Mouse (Mus musculus) kidney, adult 8-10 months (tissue): ENCODE measurements at regions not wholly inside any gene's neighbourhood (a gene's known extent, or its start where the extent isn't known, plus 50 kb on each side); places are given as distances from the start of the nearest gene placed in this dataset.
A peak's percentile ranks its signal among the peaks of the same experiment; 100 is the strongest.

Source experiments
- DNase-seq, 2 experiments: peaks; one replicate each; pipeline ENCODE4 v3.0.0; 2022

DNA sequence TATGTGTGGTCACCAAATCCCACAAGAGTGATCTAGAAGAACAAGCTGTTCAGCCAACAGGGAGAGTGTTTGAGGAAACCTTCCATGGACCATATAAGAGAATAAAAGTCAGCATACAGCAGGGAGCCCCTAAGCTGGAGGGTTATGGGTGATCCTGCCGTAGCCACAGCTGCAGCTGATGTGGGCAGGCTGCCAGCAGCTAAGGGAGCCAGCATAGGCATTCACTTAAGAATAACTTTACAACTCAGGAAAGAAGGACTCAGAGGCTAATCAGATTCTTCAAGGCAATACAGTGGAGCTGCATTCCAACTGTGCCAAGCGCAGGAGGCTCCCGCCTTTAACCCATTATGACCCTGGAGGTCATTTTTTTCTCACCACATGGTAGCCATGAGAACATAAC, 121.6 kb downstream of the Uck2 start:
- DNase-seq: no peak

DNA sequence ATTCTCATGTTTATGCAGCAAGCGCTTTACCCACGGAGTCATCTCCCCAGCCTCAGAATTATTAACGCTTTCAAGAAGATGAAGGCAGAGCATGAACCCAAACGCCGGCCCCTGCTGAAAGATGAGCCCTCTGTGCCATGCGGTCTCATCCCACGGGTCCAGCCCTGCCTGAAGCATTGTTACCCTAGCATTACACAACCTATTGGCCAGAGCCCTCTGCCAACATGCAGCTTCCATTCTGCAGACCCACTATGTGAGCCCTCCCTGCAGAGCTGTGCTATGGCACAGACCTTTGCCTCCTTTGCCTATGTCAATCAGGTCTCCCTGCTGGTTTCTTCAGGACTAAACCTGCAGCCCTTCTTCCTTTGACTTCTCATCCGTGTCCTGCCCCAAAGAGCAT, 122.6 kb downstream of the Uck2 start:
- no peak for DNase-seq

DNA sequence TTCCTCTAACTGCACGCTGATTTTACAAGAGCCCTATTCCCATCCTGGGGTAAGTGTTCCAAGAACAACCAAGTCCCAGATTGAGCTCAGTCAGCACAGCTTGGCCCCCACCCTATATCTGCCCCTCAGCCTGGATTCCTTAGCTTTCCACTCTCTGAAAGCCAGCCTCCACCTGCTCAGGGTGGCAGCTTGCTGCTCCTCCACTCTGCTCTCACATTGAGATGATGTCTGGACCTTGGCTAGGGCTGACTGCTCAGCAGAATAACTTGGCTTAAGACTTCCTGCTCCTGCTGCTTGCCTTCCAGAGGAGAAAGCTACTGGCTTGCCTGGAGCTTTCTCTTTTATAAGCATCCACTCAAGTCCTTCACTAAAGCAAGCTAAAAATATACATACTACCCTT, 125.6 kb downstream of the Uck2 start:
- DNase-seq: no peak

DNA sequence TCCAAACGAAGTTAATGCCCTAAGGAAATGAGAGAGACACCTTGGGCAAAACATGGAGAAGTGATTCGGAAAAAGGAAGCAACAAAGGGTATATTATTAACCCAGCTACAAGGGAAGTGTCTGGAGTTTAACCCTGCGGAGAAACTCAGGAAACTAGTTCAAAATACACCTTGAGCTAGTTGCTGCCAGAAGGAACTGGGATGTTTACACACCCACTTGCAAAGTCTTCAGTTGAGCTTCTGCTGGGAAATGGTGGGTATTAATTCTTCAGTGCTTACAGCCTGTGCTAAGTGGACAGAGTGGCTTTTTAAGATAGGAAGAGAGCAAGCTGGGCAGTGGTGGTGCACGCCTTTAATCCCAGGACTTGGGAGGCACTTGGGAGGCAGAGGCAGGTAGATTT, 132.7 kb downstream of the Uck2 start:
- DNase-seq: peak; percentile 1 to 8

DNA sequence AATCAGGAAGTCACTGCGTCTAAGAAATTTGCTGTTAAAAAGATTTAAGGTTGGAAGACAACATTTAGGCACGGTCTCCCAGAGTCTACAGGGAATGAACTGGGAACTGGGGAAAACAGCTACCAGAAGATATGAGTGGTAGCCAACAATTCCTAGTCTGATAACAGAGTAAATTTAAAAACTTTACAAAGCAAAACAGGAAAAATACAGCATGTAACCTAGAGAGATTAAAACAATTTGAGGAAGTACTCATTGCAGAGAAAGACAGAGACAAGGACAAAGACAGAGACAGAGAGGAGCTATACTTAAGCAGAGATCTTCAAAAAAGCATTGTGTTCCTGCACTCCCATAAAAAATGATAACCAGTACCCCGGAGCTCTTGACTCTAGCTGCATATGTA, 140.8 kb downstream of the Uck2 start:
- no peak for DNase-seq

DNA sequence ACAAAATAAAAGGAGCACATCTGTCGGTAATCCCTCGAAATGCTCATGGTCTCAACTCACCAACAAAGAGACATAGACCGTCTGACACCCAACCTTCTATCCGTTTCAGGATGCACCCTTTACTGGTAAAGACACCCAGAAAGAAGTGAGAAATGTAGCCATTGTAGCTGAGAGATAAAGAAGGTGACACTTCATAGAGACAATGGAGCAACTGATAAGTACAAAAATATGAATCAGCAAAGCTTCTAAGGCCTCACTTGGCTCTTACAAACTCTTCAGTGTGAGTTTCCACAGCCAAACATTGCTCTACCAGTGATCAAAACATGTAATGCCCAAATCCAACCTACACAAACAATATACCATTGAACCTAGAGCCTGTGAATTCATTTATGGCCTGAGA, 141.3 kb downstream of the Uck2 start:
- no peak for DNase-seq
